Mouse (Mus musculus) midbrain, embryonic 11.5 days (tissue): ENCODE data around the gene Osbpl3. TPM values are rescaled to one million over a fixed set of nuclear protein-coding genes. Genes with fewer than 3 reads are reported as not detected.

ENCODE experiments used
- ATAC-seq: fragments of 200-750 bp; cut with Nextera tagmentation; 2 replicates; pipeline ENCODE4 v1.8.0; 2017; ENCODE audit warnings: moderate TSS enrichment, moderate library complexity; ENCODE audit not compliant: low FRiP score
- DNase-seq: peaks from one replicate; pipeline ENCODE4 v3.0.0; 2015; ENCODE audit warnings: low spot score; ENCODE audit errors: missing footprints
- H3K27ac ChIP-seq: fragments of 300-500 bp; sonication (generic); 2 replicates; pipeline ENCODE4 v1.5.1; 2014; ENCODE audit warnings: low read depth, low read length
- H3K27me3 ChIP-seq: fragments of 300-500 bp; sonication (generic); 2 replicates; pipeline ENCODE4 v1.6.1; 2014; ENCODE audit warnings: mild to moderate bottlenecking, low read length, moderate library complexity, mixed read lengths; ENCODE audit not compliant: control insufficient read depth, insufficient read depth
- H3K36me3 ChIP-seq: fragments of 300-500 bp; sonication (generic); 2 replicates; pipeline ENCODE4 v1.6.1; 2014; ENCODE audit warnings: mild to moderate bottlenecking, low read length, moderate library complexity, mixed read lengths; ENCODE audit not compliant: control insufficient read depth, insufficient read depth
- H3K4me1 ChIP-seq: fragments of 300-500 bp; sonication (generic); 2 replicates; pipeline ENCODE4 v1.6.1; 2014; ENCODE audit warnings: low read length; ENCODE audit not compliant: control insufficient read depth, insufficient read depth
- H3K4me2 ChIP-seq: fragments of 300-500 bp; sonication (generic); 2 replicates; pipeline ENCODE4 v1.6.1; 2014; ENCODE audit warnings: mild to moderate bottlenecking, moderate library complexity
- H3K4me3 ChIP-seq: fragments of 300-500 bp; sonication (generic); 2 replicates; pipeline ENCODE4 v1.5.1; 2014; ENCODE audit warnings: low read depth, low read length
- H3K9ac ChIP-seq: fragments of 300-500 bp; sonication (generic); 2 replicates; pipeline ENCODE4 v1.6.1; 2014; ENCODE audit warnings: low read length
- H3K9me3 ChIP-seq: fragments of 300-500 bp; sonication (generic); 2 replicates; pipeline ENCODE4 v1.6.1; 2016; ENCODE audit warnings: low read length; ENCODE audit not compliant: control insufficient read depth
- WGBS: fragments of 180-500 bp; shearing (Covaris S2); extraction: QIAGEN DNeasy Blood & Tissue Kit; methylation state at CpG from one replicate; pipeline ENCODE4 v1.1.7; 2014; 5-methylcytosine and 5-hydroxymethylcytosine counted together
- polyA plus RNA-seq: library from polyadenylated mRNA; unstranded; fragments of >200 nt; fragmentation: Nextera tagmentation; extraction: Ambion mirVana; gene quantifications from 2 replicates; pipeline ENCODE4 v1.2.1, GENCODE M21; 2014

The Osbpl3 gene
- polyA plus RNA-seq, 1 experiment from 2014 or later: 7.3 TPM

DNA sequence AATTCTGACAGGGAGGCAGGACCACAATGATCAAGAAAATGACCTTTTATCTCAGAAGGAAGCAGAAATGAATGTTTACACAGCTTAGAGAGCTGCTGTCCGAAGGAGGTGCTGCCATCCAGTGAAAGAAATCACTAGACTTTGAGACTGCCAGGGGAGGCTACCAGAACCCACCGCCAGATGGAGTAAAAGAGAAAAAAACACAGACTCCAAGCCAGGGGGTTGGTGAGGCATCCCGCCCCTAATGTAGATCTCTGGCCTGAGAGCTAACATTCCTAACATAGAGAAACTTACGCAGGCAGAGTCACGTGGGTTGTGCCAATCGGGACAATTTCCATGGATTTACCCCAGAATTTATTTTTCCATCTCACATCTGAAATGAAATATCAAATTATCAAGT, 147.0 kb downstream of the Osbpl3 start:
- H3K9me3 ChIP-seq: no peaks in the 10 kb centered on the region
- WGBS: 47% methylated on average over 6 of the region's 6 CpGs
- H3K9ac ChIP-seq: no peak overlapping the region
- ATAC-seq: no peak
- H3K4me3 ChIP-seq: no peak overlapping the region
- H3K36me3 ChIP-seq: no peaks in the 10 kb centered on the region
- no peak for DNase-seq
- H3K27ac ChIP-seq: no peak overlapping the region
- no peak overlapping the region for H3K4me2 ChIP-seq
- H3K4me1 ChIP-seq: no peaks in the 10 kb centered on the region
- H3K27me3 ChIP-seq: no peaks in the 10 kb centered on the region

DNA sequence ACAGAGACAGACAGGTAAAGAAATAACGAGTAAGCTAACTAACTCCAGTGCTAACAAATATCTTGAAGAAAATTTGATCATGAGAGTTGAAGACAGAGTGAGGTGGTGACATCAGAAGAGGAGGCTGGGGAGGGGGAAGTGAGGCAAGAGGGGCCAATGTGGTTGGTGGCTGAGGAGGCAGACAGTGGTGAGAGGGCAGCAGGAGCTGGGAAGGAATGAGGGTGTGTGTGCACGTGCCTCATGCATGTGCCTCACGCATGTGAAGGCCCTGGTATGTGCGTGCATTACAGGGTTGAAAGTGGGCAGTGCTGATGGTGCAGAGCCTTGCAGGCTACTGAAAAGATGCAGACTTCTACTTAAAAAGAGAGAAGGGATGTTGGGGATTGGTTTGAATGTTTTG, 149.4 kb downstream of the Osbpl3 start:
- H3K4me1 ChIP-seq: no peaks in the 10 kb centered on the region
- H3K36me3 ChIP-seq: no peaks in the 10 kb centered on the region
- no peaks in the 10 kb centered on the region for H3K9me3 ChIP-seq
- H3K27ac ChIP-seq: no peak overlapping the region
- no peak for DNase-seq
- 80% methylated on average over 4 of the region's 4 CpGs for WGBS
- ATAC-seq: no peak
- no peaks in the 10 kb centered on the region for H3K27me3 ChIP-seq
- no peak overlapping the region for H3K4me3 ChIP-seq
- H3K9ac ChIP-seq: no peak overlapping the region
- H3K4me2 ChIP-seq: no peak overlapping the region

GRCm38 (mm10) chr6:50304949-50305491, 151.0 kb downstream of the Osbpl3 start:
- Histone ChIP-seq H3K9me3 (no peaks in the 10 kb centered on the region), H3K4me3 (no peak overlapping the region), H3K9ac (no peak overlapping the region), H3K4me1 (no peaks in the 10 kb centered on the region), H3K27me3 (no peaks in the 10 kb centered on the region), H3K36me3 (no peaks in the 10 kb centered on the region), H3K27ac (no peak overlapping the region), H3K4me2 (no peak overlapping the region)
- peak; percentile 95 for DNase-seq
- no peak for ATAC-seq
- 62% methylated on average over 4 of the region's 4 CpGs for whole genome bisulfite sequencing

GRCm38 (mm10) chr6:50301121-50301520, 154.9 kb downstream of the Osbpl3 start:
- Histone ChIP-seq H3K9me3 (no peaks in the 10 kb centered on the region), H3K36me3 (no peaks in the 10 kb centered on the region), H3K27ac (no peak overlapping the region), H3K4me1 (no peaks in the 10 kb centered on the region), H3K27me3 (no peaks in the 10 kb centered on the region), H3K9ac (no peak overlapping the region), H3K4me3 (no peak overlapping the region), H3K4me2 (no peak overlapping the region)
- no peak for DNase-seq
- no peak for ATAC-seq
- WGBS: 92% methylated on average over 7 of the region's 7 CpGs

DNA sequence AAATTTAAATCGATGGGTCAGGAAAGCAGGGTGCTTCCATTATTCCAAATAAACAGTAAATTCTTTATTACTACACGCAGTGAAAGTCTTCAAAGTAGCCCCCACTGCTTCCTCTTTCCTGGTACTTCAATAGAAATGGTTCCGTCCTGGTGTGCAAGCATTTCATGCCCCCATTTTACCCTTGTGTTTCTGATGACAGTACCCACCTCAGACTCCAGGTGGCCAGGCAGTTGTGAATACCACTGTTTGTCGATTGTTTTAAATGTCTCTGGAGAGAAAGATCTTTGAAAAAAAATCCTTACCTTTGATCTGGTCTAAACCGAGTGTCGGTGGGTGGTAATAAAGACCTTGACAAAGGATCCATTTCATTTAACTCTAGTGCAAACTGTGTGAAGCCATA, 155.4 kb downstream of the Osbpl3 start:
- no peak overlapping the region for H3K9ac ChIP-seq
- DNase-seq (no peak), ATAC-seq (no peak)
- no peaks in the 10 kb centered on the region for H3K9me3 ChIP-seq
- no peaks in the 10 kb centered on the region for H3K36me3 ChIP-seq
- H3K27ac ChIP-seq: no peak overlapping the region
- H3K4me2 ChIP-seq: no peak overlapping the region
- no peak overlapping the region for H3K4me3 ChIP-seq
- 58% methylated on average over 6 of the region's 6 CpGs for WGBS
- no peaks in the 10 kb centered on the region for H3K27me3 ChIP-seq
- H3K4me1 ChIP-seq: no peaks in the 10 kb centered on the region

GRCm38 (mm10) chr6:50299071-50299470, 156.9 kb downstream of the Osbpl3 start:
- Histone ChIP-seq H3K27me3 (no peaks in the 10 kb centered on the region), H3K36me3 (no peaks in the 10 kb centered on the region), H3K9me3 (no peaks in the 10 kb centered on the region), H3K4me1 (no peaks in the 10 kb centered on the region), H3K4me3 (no peak overlapping the region), H3K27ac (no peak overlapping the region), H3K4me2 (no peak overlapping the region), H3K9ac (no peak overlapping the region)
- 85% methylated on average over 7 of the region's 7 CpGs for WGBS
- ATAC-seq: no peak
- DNase-seq: no peak

DNA sequence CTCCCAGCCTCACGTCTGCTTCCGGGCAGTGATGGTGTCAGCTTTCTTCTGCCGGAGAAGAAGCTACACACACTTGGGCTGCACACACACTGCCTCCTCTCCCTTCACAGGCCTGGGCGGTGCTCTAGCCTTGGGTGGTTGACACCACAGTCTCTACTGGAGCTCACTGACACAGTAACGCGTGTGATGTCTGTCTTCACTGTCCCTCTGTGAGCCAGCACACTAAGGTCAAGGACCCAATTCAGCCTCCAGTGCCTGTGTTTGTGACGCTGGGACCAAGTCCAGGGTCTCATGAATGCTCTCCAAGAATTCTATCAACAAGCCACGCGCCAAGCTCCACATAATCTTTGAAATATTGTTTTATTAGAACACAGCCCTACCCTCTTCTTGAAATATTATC, 158.3 kb downstream of the Osbpl3 start:
- DNase-seq (no peak), ATAC-seq (no peak)
- Histone ChIP-seq H3K27me3 (no peaks in the 10 kb centered on the region), H3K9me3 (no peaks in the 10 kb centered on the region), H3K9ac (no peak overlapping the region), H3K4me1 (no peaks in the 10 kb centered on the region), H3K36me3 (no peaks in the 10 kb centered on the region), H3K4me3 (no peak overlapping the region), H3K4me2 (no peak overlapping the region), H3K27ac (no peak overlapping the region)
- 90% methylated on average over 9 of the region's 9 CpGs for WGBS

- Histone ChIP-seq H3K4me2 (no peak overlapping the region), H3K36me3 (no peaks in the 10 kb centered on the region), H3K9ac (no peak overlapping the region), H3K27me3 (no peaks in the 10 kb centered on the region), H3K9me3 (no peaks in the 10 kb centered on the region), H3K27ac (no peak overlapping the region), H3K4me1 (no peaks in the 10 kb centered on the region), H3K4me3 (no peak overlapping the region)
- DNase-seq (no peak), ATAC-seq (no peak)
- 78% methylated on average over 10 of the region's 10 CpGs for WGBS
Measured at GRCm38 (mm10) chr6:50295136-50295535, 160.9 kb downstream of the Osbpl3 start.

GRCm38 (mm10) chr6:50294128-50294527, 161.9 kb downstream of the Osbpl3 start:
- DNase-seq: peak; percentile 97
- no peak overlapping the region for H3K9ac ChIP-seq
- H3K27ac ChIP-seq: no peak overlapping the region
- H3K27me3 ChIP-seq: no peaks in the 10 kb centered on the region
- H3K36me3 ChIP-seq: no peaks in the 10 kb centered on the region
- H3K4me3 ChIP-seq: no peak overlapping the region
- H3K4me2 ChIP-seq: no peak overlapping the region
- peak; percentile 40; the same call in 1 of the 2 replicates for ATAC-seq
- no peaks in the 10 kb centered on the region for H3K4me1 ChIP-seq
- WGBS: 50% methylated on average over 1 of the region's 1 CpGs
- H3K9me3 ChIP-seq: no peaks in the 10 kb centered on the region

- DNase-seq (no peak), ATAC-seq (no peak)
- H3K4me2 ChIP-seq: no peak overlapping the region
- no peak overlapping the region for H3K4me3 ChIP-seq
- WGBS: 87% methylated on average over 4 of the region's 4 CpGs
- no peaks in the 10 kb centered on the region for H3K27me3 ChIP-seq
- no peak overlapping the region for H3K27ac ChIP-seq
- H3K36me3 ChIP-seq: no peaks in the 10 kb centered on the region
- no peak overlapping the region for H3K9ac ChIP-seq
- no peaks in the 10 kb centered on the region for H3K4me1 ChIP-seq
- no peaks in the 10 kb centered on the region for H3K9me3 ChIP-seq
Measured at GRCm38 (mm10) chr6:50291650-50292049, 164.4 kb downstream of the Osbpl3 start.
